Mouse (Mus musculus) liver, embryonic 15.5 days (tissue): Measurements from ENCODE around the gene Adprm. TPM values are rescaled to one million over a fixed set of nuclear protein-coding genes. Genes with fewer than 3 reads are reported as not detected.
"Not testable (repeated sequence)": the region's sequence is repeated elsewhere in the genome, so short reads cannot be mapped to it uniquely, and the experiment has no call there.

Experiments used
- ATAC-seq: fragments of 200-750 bp; cut with Nextera tagmentation; 2 replicates; pipeline ENCODE4 v1.8.0; 2017; ENCODE audit warnings: moderate number of reproducible peaks, mild to moderate bottlenecking, moderate library complexity; ENCODE audit not compliant: insufficient read depth
- H3K27ac ChIP-seq: fragments of 300-500 bp; sonication (generic); replicated peaks from 2 replicates; pipeline ENCODE4 v1.5.1; 2015; ENCODE audit warnings: mild to moderate bottlenecking, inconsistent platforms
- H3K27me3 ChIP-seq: fragments of 300-500 bp; sonication (generic); 2 replicates; pipeline ENCODE4 v1.6.1; 2015; ENCODE audit warnings: mild to moderate bottlenecking, inconsistent platforms
- H3K36me3 ChIP-seq: fragments of 300-500 bp; sonication (generic); replicated peaks from 2 replicates; pipeline ENCODE4 v1.6.1; 2015; ENCODE audit warnings: moderate library complexity, mild to moderate bottlenecking, inconsistent platforms
- H3K4me1 ChIP-seq: fragments of 300-500 bp; sonication (generic); replicated peaks from 2 replicates; pipeline ENCODE4 v1.6.1; 2015; ENCODE audit warnings: inconsistent platforms
- H3K4me2 ChIP-seq: fragments of 300-500 bp; sonication (generic); 2 replicates; pipeline ENCODE4 v1.6.1; 2015; ENCODE audit warnings: moderate library complexity, mild to moderate bottlenecking, inconsistent platforms
- H3K4me3 ChIP-seq: fragments of 300-500 bp; sonication (generic); replicated peaks from 2 replicates; pipeline ENCODE4 v1.5.1; 2015; ENCODE audit warnings: mild to moderate bottlenecking, inconsistent platforms
- H3K9ac ChIP-seq: fragments of 300-500 bp; sonication (generic); 2 replicates; pipeline ENCODE4 v1.6.1; 2015; ENCODE audit warnings: moderate library complexity, mild to moderate bottlenecking, inconsistent platforms
- H3K9me3 ChIP-seq: fragments of 300-500 bp; sonication (generic); replicated peaks from 2 replicates; pipeline ENCODE4 v1.6.1; 2016; ENCODE audit warnings: inconsistent platforms
- WGBS: fragments of 180-500 bp; shearing (Covaris S2); methylation state at CpG from one replicate; pipeline ENCODE4 v1.1.7; 2015; ENCODE audit warnings: mixed read lengths; ENCODE audit not compliant: insufficient replicate concordance; 5-methylcytosine and 5-hydroxymethylcytosine counted together
- polyA plus RNA-seq: library from polyadenylated mRNA; unstranded; fragments of >200 nt; fragmentation: Nextera tagmentation; extraction: Ambion mirVana; gene quantifications from 2 replicates; pipeline ENCODE4 v1.2.1, GENCODE M21; 2015

Adprm gene
- 9.9 and 10.3 TPM in 2 replicates for polyA plus RNA-seq

- ATAC-seq = peak; percentile 94
- Histone ChIP-seq H3K9ac (peak within 1 kb of the TSS; percentile 83), H3K27ac (peak within 1 kb of the TSS; percentile 84), H3K36me3 (peaks cover 24% of the 10 kb centered on the region), H3K4me2 (peak within 1 kb of the TSS; percentile 89), H3K9me3 (no peaks in the 10 kb centered on the region), H3K4me1 (peaks cover 25% of the 10 kb centered on the region), H3K27me3 (no peaks in the 10 kb centered on the region), H3K4me3 (peak within 1 kb of the TSS; percentile 88)
- WGBS = under 1% methylated on average over 50 of the region's 50 CpGs
These were observed at the start of gene Adprm, which contains the start of gene Sco1 for GRCm38 (mm10) chr11:67052321-67052952. Gene Adprm (minus strand): TSS chr11:67052594. Gene Sco1 (plus strand): TSS chr11:67052670.

GRCm38 (mm10) chr11:67101713-67102112, 49.3 kb upstream of the Adprm start:
- WGBS = 17% methylated on average over 8 of the region's 8 CpGs
- no peak overlapping the region for H3K9ac ChIP-seq
- H3K4me1 ChIP-seq = no peaks in the 10 kb centered on the region
- no peaks in the 10 kb centered on the region for H3K36me3 ChIP-seq
- H3K27me3 ChIP-seq = 0 out of 2 replicates have a peak, but pooled peaks cover 3% of the 10 kb centered on the region
- no peak overlapping the region for H3K4me2 ChIP-seq
- H3K27ac ChIP-seq = no peak overlapping the region
- no peaks in the 10 kb centered on the region for H3K9me3 ChIP-seq
- H3K4me3 ChIP-seq = no peak overlapping the region
- no peak for ATAC-seq

GRCm38 (mm10) chr11:67100169-67100568, 47.8 kb upstream of the Adprm start:
- Histone ChIP-seq H3K4me3 (no peak overlapping the region), H3K36me3 (no peaks in the 10 kb centered on the region), H3K9me3 (no peaks in the 10 kb centered on the region), H3K4me2 (no peak overlapping the region), H3K27ac (no peak overlapping the region), H3K27me3 (0 out of 2 replicates have a peak, but pooled peaks cover 3% of the 10 kb centered on the region), H3K9ac (no peak overlapping the region), H3K4me1 (no peaks in the 10 kb centered on the region)
- WGBS = 26% methylated on average over 6 of the region's 6 CpGs
- no peak for ATAC-seq

- ATAC-seq = no peak
- no peaks in the 10 kb centered on the region for H3K4me1 ChIP-seq
- H3K27me3 ChIP-seq = 0 out of 2 replicates have a peak, but pooled peaks cover 3% of the 10 kb centered on the region
- no peak overlapping the region for H3K9ac ChIP-seq
- H3K9me3 ChIP-seq = no peaks in the 10 kb centered on the region
- H3K4me3 ChIP-seq = no peak overlapping the region
- 70% methylated on average over 16 of the region's 16 CpGs for WGBS
- H3K27ac ChIP-seq = no peak overlapping the region
- H3K36me3 ChIP-seq = no peaks in the 10 kb centered on the region
- H3K4me2 ChIP-seq = no peak overlapping the region
These were observed 46.8 kb upstream of the Adprm start for GRCm38 (mm10) chr11:67099241-67099640.

GRCm38 (mm10) chr11:67098427-67098826, 46.0 kb upstream of the Adprm start:
- H3K4me2 ChIP-seq = no peak overlapping the region
- H3K9me3 ChIP-seq = no peaks in the 10 kb centered on the region
- no peak overlapping the region for H3K9ac ChIP-seq
- ATAC-seq = no peak
- H3K4me1 ChIP-seq = no peaks in the 10 kb centered on the region
- H3K27me3 ChIP-seq = 0 out of 2 replicates have a peak, but pooled peaks cover 3% of the 10 kb centered on the region
- H3K36me3 ChIP-seq = no peaks in the 10 kb centered on the region
- H3K27ac ChIP-seq = no peak overlapping the region
- whole genome bisulfite sequencing = 66% methylated on average over 11 of the region's 11 CpGs
- no peak overlapping the region for H3K4me3 ChIP-seq

GRCm38 (mm10) chr11:67097709-67098108, 45.3 kb upstream of the Adprm start:
- H3K9me3 ChIP-seq = no peaks in the 10 kb centered on the region
- H3K4me3 ChIP-seq = no peak overlapping the region
- H3K4me2 ChIP-seq = no peak overlapping the region
- ATAC-seq = no peak
- 0 out of 2 replicates have a peak, but pooled peaks cover 3% of the 10 kb centered on the region for H3K27me3 ChIP-seq
- no peak overlapping the region for H3K9ac ChIP-seq
- no peaks in the 10 kb centered on the region for H3K36me3 ChIP-seq
- no peak overlapping the region for H3K27ac ChIP-seq
- 73% methylated on average over 10 of the region's 10 CpGs for WGBS
- no peaks in the 10 kb centered on the region for H3K4me1 ChIP-seq

GRCm38 (mm10) chr11:67094470-67094869, 42.1 kb upstream of the Adprm start:
- Histone ChIP-seq H3K9ac (no peak overlapping the region), H3K4me3 (no peak overlapping the region), H3K27me3 (0 out of 2 replicates have a peak, but pooled peaks cover 3% of the 10 kb centered on the region), H3K27ac (no peak overlapping the region), H3K36me3 (no peaks in the 10 kb centered on the region), H3K4me2 (no peak overlapping the region), H3K4me1 (no peaks in the 10 kb centered on the region), H3K9me3 (no peaks in the 10 kb centered on the region)
- 53% methylated on average over 29 of the region's 29 CpGs for WGBS
- ATAC-seq = no peak

GRCm38 (mm10) chr11:67093652-67094051, 41.3 kb upstream of the Adprm start:
- no peaks in the 10 kb centered on the region for H3K36me3 ChIP-seq
- no peaks in the 10 kb centered on the region for H3K9me3 ChIP-seq
- H3K27ac ChIP-seq = no peak overlapping the region
- H3K4me3 ChIP-seq = no peak overlapping the region
- H3K9ac ChIP-seq = no peak overlapping the region
- no peak for ATAC-seq
- H3K4me1 ChIP-seq = no peaks in the 10 kb centered on the region
- 88% methylated on average over 5 of the region's 5 CpGs for WGBS
- H3K27me3 ChIP-seq = no peaks in the 10 kb centered on the region
- H3K4me2 ChIP-seq = no peak overlapping the region

- H3K36me3 ChIP-seq = no peaks in the 10 kb centered on the region
These were observed 40.8 kb upstream of the Adprm start for GRCm38 (mm10) chr11:67093201-67093600.

GRCm38 (mm10) chr11:67092354-67092753, 40.0 kb upstream of the Adprm start:
- not testable (repeated sequence) for ATAC-seq, H3K9me3 ChIP-seq, H3K4me3 ChIP-seq, H3K27me3 ChIP-seq, H3K36me3 ChIP-seq, H3K4me1 ChIP-seq, H3K9ac ChIP-seq, H3K27ac ChIP-seq, H3K4me2 ChIP-seq
- WGBS = 69% methylated on average over 12 of the region's 12 CpGs

More at GRCm38 (mm10) chr11:67093201-67093600, 40.8 kb upstream of the Adprm start:
- Histone ChIP-seq H3K9ac (no peak overlapping the region), H3K4me3 (no peak overlapping the region), H3K4me1 (no peaks in the 10 kb centered on the region), H3K9me3 (no peaks in the 10 kb centered on the region), H3K4me2 (no peak overlapping the region), H3K27me3 (no peaks in the 10 kb centered on the region), H3K27ac (no peak overlapping the region)
- WGBS = 54% methylated on average over 9 of the region's 9 CpGs
- no peak for ATAC-seq

GRCm38 (mm10) chr11:67087225-67087624, 34.8 kb upstream of the Adprm start:
- Histone ChIP-seq H3K27me3 (peaks cover 28% of the 10 kb centered on the region), H3K27ac (no peak overlapping the region), H3K4me2 (no peak overlapping the region), H3K4me3 (no peak overlapping the region), H3K36me3 (no peaks in the 10 kb centered on the region), H3K4me1 (no peaks in the 10 kb centered on the region), H3K9ac (no peak overlapping the region), H3K9me3 (no peaks in the 10 kb centered on the region)
- WGBS = 69% methylated on average over 12 of the region's 12 CpGs
- ATAC-seq = no peak
